In genomic region chr2:94045411-94046090, GRCm38 (mm10) we compare ENCODE assay signal across 12 mouse cellular contexts. TPM values are rescaled to one million over a fixed set of nuclear protein-coding genes. Genes with fewer than 3 reads are reported as not detected.
DNase-seq lines count a peak whose midpoint lies in the region; ATAC-seq lines count a peak whose summit lies in the region.
"Had no signal": no experiment of that assay in that cellular context is flagged by ENCODE, and none has a peak within 500 bp of the region (broad histone marks: within the 10 kb centered on the region; RNA-seq: fewer than 3 reads in every experiment).

No protein-coding gene starts in this region.

- H3K36me3 ChIP-seq in neural tube, embryonic 13.5 days = no peaks in the 10 kb centered on the region
- no peaks in the 10 kb centered on the region for H3K36me3 ChIP-seq in heart, embryonic 15.5 days

- H3K4me1 ChIP-seq in neural tube, embryonic 13.5 days (replicated peaks) = peaks cover 49% of the 10 kb centered on the region
- H3K4me1 ChIP-seq in heart, embryonic 15.5 days (replicated peaks) = peaks cover 12% of the 10 kb centered on the region

- H3K9ac ChIP-seq in neural tube, embryonic 13.5 days = no peak overlapping the region
- H3K9ac ChIP-seq in heart, embryonic 15.5 days = no peak overlapping the region

- no peak for DNase-seq in frontal cortex, adult 2 months (ENCODE audit: extremely low spot score in 1 of 2, low spot score in 1 of 2)
- DNase-seq in neural tube, embryonic 10.5 days (ENCODE audit: extremely low spot score, low spot score) = no peak
- DNase-seq in urinary bladder, postnatal 4 days (ENCODE audit: low spot score in 2 of 2) = no peak
- no peak for DNase-seq in right cerebral cortex, postnatal 36 days (ENCODE audit: low spot score in 2 of 2)

- H3K27ac ChIP-seq in neural tube, embryonic 13.5 days (replicated peaks) = 0 out of 2 replicates have a peak overlapping the region, but pooled peaks have one; percentile 3
- H3K27ac ChIP-seq in heart, embryonic 15.5 days = peak overlapping the region; percentile 55
- H3K27ac ChIP-seq: left cerebral cortex, adult 2 months had no signal

- H3K4me3 ChIP-seq in neural tube, embryonic 13.5 days = no peak overlapping the region
- H3K4me3 ChIP-seq in heart, embryonic 15.5 days = no peak overlapping the region
- H3K4me3 ChIP-seq: left cerebral cortex, adult 2 months had no signal

- 67% methylated on average over 6 of the region's 6 CpGs for WGBS in neural tube, embryonic 13.5 days
- 9% methylated on average over 6 of the region's 6 CpGs for WGBS in heart, embryonic 15.5 days

- H3K9me3 ChIP-seq in neural tube, embryonic 13.5 days = no peaks in the 10 kb centered on the region
- H3K9me3 ChIP-seq in heart, embryonic 15.5 days (replicated peaks) = no peaks in the 10 kb centered on the region

- no peak overlapping the region for H3K4me2 ChIP-seq in neural tube, embryonic 13.5 days
- H3K4me2 ChIP-seq in heart, embryonic 15.5 days = peak overlapping the region; percentile 27

- H3K27me3 ChIP-seq in neural tube, embryonic 13.5 days = no peaks in the 10 kb centered on the region
- H3K27me3 ChIP-seq in heart, embryonic 15.5 days = no peaks in the 10 kb centered on the region

- ATAC-seq in frontal cortex, adult (ENCODE audit: low TSS enrichment) = peak; percentile 60; the same call in 1 of the 2 replicates
- no peak for ATAC-seq in neural tube, embryonic 13.5 days (ENCODE audit: low read depth)
- ATAC-seq in heart, embryonic 15.5 days (replicated peaks; ENCODE audit: insufficient number of reproducible peaks, insufficient read depth, low FRiP score, low read depth) = peak; percentile 78
- ATAC-seq in megakaryocyte-erythroid progenitor cell, adult 5-6 weeks (replicated peaks; ENCODE audit: low FRiP score, low TSS enrichment, poor library complexity, severe bottlenecking) = no peak

RNA-seq across cellular contexts. Expression of gene Alkbh3, which starts 34.9 kb away (rescaled TPM):
- polyA plus RNA-seq in frontal cortex, adult 2 months (2012; rRNA removed) = 50.1 and 57.2 TPM in 2 replicates
- 43.4 and 43.8 TPM in 2 replicates for polyA plus RNA-seq in neural tube, embryonic 13.5 days (2015; fragmentation: Nextera tagmentation; extraction: Ambion mirVana)
- 59.2 and 64.7 TPM in 2 replicates for polyA plus RNA-seq in heart, embryonic 15.5 days (2015; fragmentation: Nextera tagmentation; extraction: Ambion mirVana)
- total RNA-seq in megakaryocyte-erythroid progenitor cell, adult 5-6 weeks (2014; fragmentation: Nextera tagmentation) = 86.0 and 122 TPM in 2 replicates
- 31.9 and 36.9 TPM in 2 replicates for total RNA-seq in megakaryocyte-erythroid progenitor cell, adult 5-6 weeks (2017)

RNA-seq across cellular contexts. Expression of gene Gm27027, which starts 49.4 kb away (rescaled TPM):
- 0.32 TPM in 1 of 2 replicates, not detected in the other for polyA plus RNA-seq in frontal cortex, adult 2 months (2012; rRNA removed)
- polyA plus RNA-seq in neural tube, embryonic 13.5 days (2015; fragmentation: Nextera tagmentation; extraction: Ambion mirVana) = not detected in 2 replicates
- polyA plus RNA-seq in heart, embryonic 15.5 days (2015; fragmentation: Nextera tagmentation; extraction: Ambion mirVana) = not detected in 2 replicates
- not detected in 2 replicates for total RNA-seq in megakaryocyte-erythroid progenitor cell, adult 5-6 weeks (2014; fragmentation: Nextera tagmentation)
- total RNA-seq in megakaryocyte-erythroid progenitor cell, adult 5-6 weeks (2017) = not detected in 2 replicates
- total RNA-seq: left cerebral cortex, adult 2 months; neutrophil, adult 5-6 weeks had no signal
- polyA plus RNA-seq: lung, embryonic 16.5 days; stomach, embryonic 14.5 days had no signal

Comparison
In these comparisons a context has a peak if more than half of its experiments do, and no peak if none do; other contexts are left out.
1. ATAC-seq: peak in frontal cortex, adult (single experiment) and heart, embryonic 15.5 days (single experiment); none in neural tube, embryonic 13.5 days (single experiment) and megakaryocyte-erythroid progenitor cell, adult 5-6 weeks (single experiment).